Mouse (Mus musculus) right cerebral cortex, adult 2 months (tissue): ENCODE measurements around the gene Morc2b.
"Not testable (repeated sequence)": the region's sequence is repeated elsewhere in the genome, so short reads cannot be mapped to it uniquely, and the experiment has no call there.

Source experiments
- DNase-seq, 2 experiments: peaks; one replicate each; pipeline ENCODE4 v3.0.0; 2021 to 2022; ENCODE audit warnings: low spot score in 2 of 2

Morc2b gene

DNA sequence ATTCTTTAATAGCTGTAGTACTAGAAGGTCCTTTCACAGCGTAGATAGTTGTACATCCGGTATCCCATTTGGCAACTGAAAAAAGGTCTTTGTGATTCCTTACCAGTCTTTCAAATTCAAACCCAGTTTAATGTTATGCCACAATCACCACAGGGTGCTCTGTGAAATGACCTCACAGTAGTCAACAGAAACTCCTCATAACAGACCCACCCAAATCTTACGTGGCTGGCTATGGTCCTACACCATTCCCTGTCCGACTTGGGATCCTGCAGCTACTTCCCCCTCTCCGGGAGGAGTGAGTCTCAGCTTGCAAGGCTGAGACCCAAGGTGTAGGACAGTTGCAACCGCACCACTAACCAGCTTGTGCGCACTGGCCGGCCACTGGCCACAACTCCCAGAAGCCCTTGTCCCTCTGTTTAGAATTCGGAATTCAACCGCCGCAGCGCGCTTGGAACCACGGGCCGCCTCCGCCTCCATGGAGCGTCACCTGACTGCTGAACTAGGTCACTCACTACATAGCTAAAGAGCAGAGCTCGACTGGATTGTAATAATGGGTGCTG lies at the start of gene Morc2b:
Gene Morc2b (minus strand): TSS at position 423 of the 560 bp plus-strand sequence.
- DNase-seq, result no peak

DNA sequence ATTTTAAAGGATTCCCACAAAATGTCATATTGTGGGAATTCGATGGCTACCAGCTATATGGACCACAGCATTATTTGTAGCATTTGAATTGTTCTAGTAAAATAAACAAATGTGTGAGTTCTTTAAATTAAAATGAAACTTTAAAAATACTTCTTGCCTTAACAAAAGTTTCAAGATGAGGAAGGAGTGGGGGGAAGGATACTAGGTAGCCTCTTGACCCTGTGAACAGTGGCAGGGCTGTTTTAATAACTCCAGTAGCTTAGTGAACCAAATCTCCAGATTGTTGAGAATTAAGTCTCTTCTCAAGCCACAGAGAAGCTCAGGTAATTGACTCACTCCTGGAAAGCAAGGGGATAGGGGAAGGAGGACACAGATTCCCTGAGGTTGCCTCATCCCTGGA lies 28.7 kb upstream of the Morc2b start, which contains the start of gene Olfr55:
Gene Olfr55 (plus strand): TSS at position 301 of the 400 bp plus-strand sequence.
- DNase-seq, result not testable (repeated sequence)

- peak; percentile 10 for DNase-seq
Measured at GRCm38 (mm10) chr17:33126257-33126656, 13.2 kb downstream of the Morc2b start.

DNA sequence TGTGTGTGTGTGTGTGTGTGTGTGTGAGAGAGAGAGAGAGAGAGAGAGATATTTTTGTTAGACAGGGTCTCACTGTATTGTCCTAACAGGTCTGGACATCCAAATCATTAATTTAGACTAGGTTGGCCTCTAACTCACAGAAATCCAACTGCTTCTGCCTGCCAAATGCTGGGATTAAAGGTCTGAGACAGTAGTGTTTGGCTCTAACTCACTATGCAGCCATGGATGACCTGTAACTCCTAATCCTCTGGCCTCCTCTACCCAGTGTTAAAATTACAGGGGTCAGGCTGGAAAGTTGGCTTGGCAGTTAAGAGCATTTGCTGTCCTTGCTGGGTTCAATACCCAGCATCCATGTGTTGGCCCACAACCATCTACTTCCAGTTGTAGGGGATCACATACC lies 14.9 kb downstream of the Morc2b start:
- DNase-seq, result no peak

- no peak for DNase-seq
Measured at GRCm38 (mm10) chr17:33097396-33097795, 42.1 kb downstream of the Morc2b start.

- DNase-seq, result peak; percentile 84 to 92
Measured at GRCm38 (mm10) chr17:33092391-33093193, 46.9 kb downstream of the Morc2b start.

- DNase-seq, result no peak
Measured at GRCm38 (mm10) chr17:33091630-33092029, 47.9 kb downstream of the Morc2b start.

DNA sequence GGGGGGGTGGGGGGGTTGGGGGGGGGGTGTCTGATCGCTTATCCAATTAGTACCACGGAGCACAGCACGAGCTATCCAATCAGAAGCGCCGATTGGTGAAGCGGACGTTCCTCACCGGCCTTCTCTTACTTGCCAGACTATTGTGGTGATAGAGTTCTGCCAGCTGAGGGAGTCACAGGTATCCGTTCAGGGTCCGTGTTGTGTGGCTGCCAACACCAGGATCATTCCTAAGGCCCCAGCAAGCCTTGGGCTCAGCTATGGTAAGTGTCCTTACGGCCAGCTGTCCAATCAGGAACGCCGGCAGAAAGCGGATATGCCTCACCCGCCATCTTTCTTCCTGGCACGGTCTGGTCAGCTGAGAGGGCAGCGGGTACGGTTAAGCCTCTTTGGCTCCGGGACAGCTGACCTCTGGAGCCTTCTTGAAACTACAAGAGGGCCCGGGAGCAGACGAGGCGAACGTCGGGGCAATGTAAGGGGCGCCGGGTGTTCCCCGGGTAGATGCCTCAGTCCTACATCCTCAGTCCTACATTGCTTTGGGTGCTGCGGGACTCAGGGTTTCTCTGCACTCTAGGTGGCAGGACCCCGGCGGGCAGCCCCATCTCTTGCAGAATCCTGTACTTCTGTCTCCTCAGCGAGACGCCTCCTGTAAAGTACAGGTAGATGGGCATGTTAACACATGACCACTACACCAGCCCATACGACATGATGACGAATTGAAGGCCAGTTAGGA lies 50.1 kb downstream of the Morc2b start, which contains the start of gene Zfp563:
Gene Zfp563 (plus strand): TSS at position 91 of the 730 bp plus-strand sequence.
- DNase-seq, result peak; percentile 95 to 98

GRCm38 (mm10) chr17:33067958-33068357 lies 71.5 kb downstream of the Morc2b start, which contains the start of gene 4921501E09Rik:
Gene 4921501E09Rik, minus strand, starts transcription at chr17:33068058.
- DNase-seq, result no peak
